Mouse (Mus musculus): ENCODE data around the gene Ano2. TPM values are rescaled to one million over a fixed set of nuclear protein-coding genes. Genes with fewer than 3 reads are reported as not detected.

The Ano2 gene
- polyA plus RNA-seq, 1 experiment from 2014 or later, result 0.30 TPM

DNA sequence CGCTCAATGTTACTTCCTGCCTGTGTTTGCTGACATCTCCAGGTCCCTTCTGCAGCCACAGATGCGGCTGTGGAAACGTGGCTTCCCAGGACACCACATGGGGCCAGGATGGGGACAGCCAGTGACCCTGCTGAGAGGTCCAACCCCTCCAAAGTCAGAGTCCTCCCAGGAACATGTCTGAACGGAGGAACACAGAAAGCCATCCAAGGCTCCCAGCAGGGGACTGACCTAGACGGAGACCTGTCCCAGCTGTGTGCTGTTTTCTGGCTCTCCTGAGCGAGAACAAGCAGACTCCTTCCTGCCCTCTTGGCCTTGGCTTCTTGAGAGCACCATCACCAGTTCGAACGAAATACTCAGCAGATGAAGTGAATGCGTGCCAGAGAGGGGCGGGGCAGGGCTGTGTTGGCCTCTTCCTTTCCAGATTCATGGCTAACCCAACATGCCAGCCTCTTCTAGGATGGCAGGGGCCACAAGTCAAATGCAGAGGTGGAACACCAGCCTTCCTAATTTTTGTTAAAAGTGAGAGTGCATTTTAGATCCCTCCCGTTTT is 39.8 kb downstream of the Ano2 start:
- WGBS, result 61% methylated on average over 11 of the region's 11 CpGs
- ATAC-seq (ENCODE audit: low FRiP score, low TSS enrichment), result no peak
- no peaks in the 10 kb centered on the region for H3K4me1 ChIP-seq (ENCODE audit: insufficient read depth, low read length)

DNA sequence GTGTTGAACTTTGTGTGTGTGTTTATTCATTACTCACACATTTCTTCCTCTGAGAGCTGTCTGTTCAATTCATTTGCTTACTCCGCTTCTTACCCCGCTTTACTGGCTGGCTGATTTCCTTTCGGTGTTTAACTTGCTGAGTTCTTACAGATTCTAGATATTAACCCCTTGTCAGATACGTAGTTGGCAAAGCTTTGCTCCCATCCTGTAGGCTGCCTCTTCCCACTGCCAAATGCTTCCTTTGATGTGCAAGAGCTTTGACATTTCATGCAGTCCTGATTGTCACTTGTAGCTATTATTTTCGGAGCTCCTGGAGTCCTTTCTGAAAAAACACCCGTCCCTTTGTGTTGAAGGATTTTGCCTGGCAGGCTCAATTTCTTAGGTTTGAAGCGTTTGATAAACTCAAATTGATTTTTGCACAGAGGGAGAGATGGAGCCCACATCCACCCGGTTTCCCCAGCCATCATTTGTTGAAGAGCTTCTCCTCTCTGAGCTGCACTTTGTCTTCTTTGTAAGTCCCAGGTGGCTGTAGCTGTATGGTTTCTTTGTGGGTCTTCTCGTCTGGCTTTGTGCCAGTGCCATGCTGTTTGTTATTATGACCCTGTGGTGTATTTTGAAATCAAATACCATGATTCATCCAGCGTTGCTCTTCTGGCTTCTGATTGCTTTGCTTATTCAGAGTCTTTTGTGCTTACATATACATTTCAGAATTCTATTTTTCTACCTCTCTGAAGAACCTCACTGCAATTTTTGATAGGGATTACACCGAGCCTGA is 47.5 kb downstream of the Ano2 start:
- no peaks in the 10 kb centered on the region for H3K4me1 ChIP-seq (ENCODE audit: insufficient read depth, low read length)
- 58% methylated on average over 11 of the region's 11 CpGs for WGBS
- no peak overlapping the region for H3K9ac ChIP-seq (replicated peaks; ENCODE audit: low read length)
- H3K4me3 ChIP-seq (ENCODE audit: low read length), result no peak overlapping the region
- no peak overlapping the region for H3K4me2 ChIP-seq (replicated peaks; ENCODE audit: low read depth, low read length)
- ATAC-seq (ENCODE audit: low FRiP score, low TSS enrichment), result no peak
- H3K27me3 ChIP-seq (ENCODE audit: insufficient read depth, low read length), result no peaks in the 10 kb centered on the region
- H3K36me3 ChIP-seq (ENCODE audit: insufficient read depth, low read length), result no peaks in the 10 kb centered on the region
- H3K9me3 ChIP-seq (ENCODE audit: low read length), result no peaks in the 10 kb centered on the region
- H3K27ac ChIP-seq (ENCODE audit: low read length), result no peak overlapping the region

More for the DNA sequence above, 39.8 kb downstream of the Ano2 start:
- Histone ChIP-seq H3K27ac (ENCODE audit: low read length) (no peak overlapping the region), H3K36me3 (ENCODE audit: insufficient read depth, low read length) (no peaks in the 10 kb centered on the region), H3K9ac (replicated peaks; ENCODE audit: low read length) (no peak overlapping the region), H3K9me3 (ENCODE audit: low read length) (peaks cover 6% of the 10 kb centered on the region; the same call in 1 of the 2 replicates), H3K27me3 (ENCODE audit: insufficient read depth, low read length) (no peaks in the 10 kb centered on the region), H3K4me2 (replicated peaks; ENCODE audit: low read depth, low read length) (no peak overlapping the region), H3K4me3 (ENCODE audit: low read length) (no peak overlapping the region)

GRCm38 (mm10) chr6:125743203-125744100 is 53.2 kb downstream of the Ano2 start:
- WGBS, result 94% methylated on average over 10 of the region's 10 CpGs
- no peaks in the 10 kb centered on the region for H3K4me1 ChIP-seq (ENCODE audit: insufficient read depth, low read length)
- H3K4me3 ChIP-seq (ENCODE audit: low read length), result no peak overlapping the region
- no peak overlapping the region for H3K4me2 ChIP-seq (replicated peaks; ENCODE audit: low read depth, low read length)
- H3K27ac ChIP-seq (ENCODE audit: low read length), result no peak overlapping the region
- H3K9me3 ChIP-seq (ENCODE audit: low read length), result no peaks in the 10 kb centered on the region
- H3K9ac ChIP-seq (replicated peaks; ENCODE audit: low read length), result no peak overlapping the region
- no peak for ATAC-seq (ENCODE audit: low FRiP score, low TSS enrichment)
- H3K27me3 ChIP-seq (ENCODE audit: insufficient read depth, low read length), result no peaks in the 10 kb centered on the region
- no peaks in the 10 kb centered on the region for H3K36me3 ChIP-seq (ENCODE audit: insufficient read depth, low read length)

- Histone ChIP-seq H3K4me1 (ENCODE audit: insufficient read depth, low read length) (0 out of 2 replicates have a peak, but pooled peaks cover 6% of the 10 kb centered on the region), H3K4me2 (replicated peaks; ENCODE audit: low read depth, low read length) (no peak overlapping the region), H3K9ac (replicated peaks; ENCODE audit: low read length) (no peak overlapping the region), H3K9me3 (ENCODE audit: low read length) (no peaks in the 10 kb centered on the region), H3K27ac (ENCODE audit: low read length) (no peak overlapping the region), H3K36me3 (ENCODE audit: insufficient read depth, low read length) (no peaks in the 10 kb centered on the region), H3K27me3 (ENCODE audit: insufficient read depth, low read length) (no peaks in the 10 kb centered on the region), H3K4me3 (ENCODE audit: low read length) (no peak overlapping the region)
- 50% methylated on average over 10 of the region's 10 CpGs for whole genome bisulfite sequencing
- ATAC-seq (ENCODE audit: low FRiP score, low TSS enrichment), result no peak
Measured at GRCm38 (mm10) chr6:125747322-125747930, 57.2 kb downstream of the Ano2 start.

DNA sequence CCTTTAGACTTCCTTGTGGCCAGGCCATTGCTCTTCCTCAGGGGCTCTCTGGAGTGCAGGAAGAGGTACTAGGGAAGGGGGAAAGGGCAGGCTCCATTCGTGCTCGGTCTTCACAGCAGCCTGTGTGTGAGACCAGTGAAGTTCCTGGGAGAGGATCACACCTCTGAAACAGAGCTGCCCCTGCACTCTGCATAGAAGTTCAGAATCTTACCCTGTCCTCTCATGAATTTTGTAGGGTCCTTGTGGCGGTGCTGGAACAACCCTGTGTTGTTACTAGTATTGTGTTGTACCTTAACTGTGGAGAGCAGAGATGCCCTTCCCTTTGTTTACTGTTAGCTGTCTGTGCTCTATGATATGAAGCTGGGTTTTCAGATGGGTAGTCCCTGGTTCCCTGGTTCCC is 58.4 kb downstream of the Ano2 start:
- Histone ChIP-seq H3K4me1 (ENCODE audit: insufficient read depth, low read length) (0 out of 2 replicates have a peak, but pooled peaks cover 6% of the 10 kb centered on the region), H3K36me3 (ENCODE audit: insufficient read depth, low read length) (no peaks in the 10 kb centered on the region), H3K27ac (ENCODE audit: low read length) (no peak overlapping the region), H3K4me2 (replicated peaks; ENCODE audit: low read depth, low read length) (no peak overlapping the region), H3K4me3 (ENCODE audit: low read length) (no peak overlapping the region), H3K27me3 (ENCODE audit: insufficient read depth, low read length) (no peaks in the 10 kb centered on the region), H3K9me3 (ENCODE audit: low read length) (no peaks in the 10 kb centered on the region), H3K9ac (replicated peaks; ENCODE audit: low read length) (no peak overlapping the region)
- no peak for ATAC-seq (ENCODE audit: low FRiP score, low TSS enrichment)
- WGBS, result 58% methylated on average over 3 of the region's 3 CpGs

GRCm38 (mm10) chr6:125762851-125763519 is 72.8 kb downstream of the Ano2 start:
- Histone ChIP-seq H3K27me3 (ENCODE audit: insufficient read depth, low read length) (no peaks in the 10 kb centered on the region), H3K36me3 (ENCODE audit: insufficient read depth, low read length) (no peaks in the 10 kb centered on the region), H3K27ac (ENCODE audit: low read length) (no peak overlapping the region), H3K4me1 (ENCODE audit: insufficient read depth, low read length) (no peaks in the 10 kb centered on the region), H3K9me3 (ENCODE audit: low read length) (no peaks in the 10 kb centered on the region), H3K4me3 (ENCODE audit: low read length) (no peak overlapping the region), H3K9ac (replicated peaks; ENCODE audit: low read length) (no peak overlapping the region), H3K4me2 (replicated peaks; ENCODE audit: low read depth, low read length) (no peak overlapping the region)
- ATAC-seq (ENCODE audit: low FRiP score, low TSS enrichment), result no peak
- WGBS, result 65% methylated on average over 11 of the region's 11 CpGs

DNA sequence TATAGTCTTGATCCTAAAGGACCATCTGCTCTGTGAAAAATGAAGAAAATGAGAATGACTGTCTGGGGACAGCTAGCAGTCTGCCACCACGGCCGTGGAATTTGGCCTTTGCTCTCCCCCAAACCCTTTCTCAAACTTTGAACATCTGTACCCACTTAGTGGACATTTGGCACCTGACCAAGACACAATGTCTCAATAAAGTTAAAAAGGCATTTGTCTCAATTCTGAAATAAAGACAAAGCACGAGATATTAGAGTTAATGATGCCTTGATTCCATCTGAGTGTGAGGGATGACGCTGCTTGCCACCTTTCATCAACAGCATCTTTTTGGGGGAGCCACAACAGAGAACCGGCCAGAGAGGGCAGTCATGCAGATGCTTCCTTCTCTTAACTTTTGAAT is 83.0 kb downstream of the Ano2 start:
- H3K4me3 ChIP-seq (ENCODE audit: low read length), result no peak overlapping the region
- ATAC-seq (ENCODE audit: low FRiP score, low TSS enrichment), result no peak
- H3K4me2 ChIP-seq (replicated peaks; ENCODE audit: low read depth, low read length), result no peak overlapping the region
- no peaks in the 10 kb centered on the region for H3K27me3 ChIP-seq (ENCODE audit: insufficient read depth, low read length)
- H3K4me1 ChIP-seq (ENCODE audit: insufficient read depth, low read length), result no peaks in the 10 kb centered on the region
- WGBS, result 36% methylated on average over 5 of the region's 5 CpGs
- H3K9ac ChIP-seq (replicated peaks; ENCODE audit: low read length), result no peak overlapping the region
- no peaks in the 10 kb centered on the region for H3K9me3 ChIP-seq (ENCODE audit: low read length)
- no peaks in the 10 kb centered on the region for H3K36me3 ChIP-seq (ENCODE audit: insufficient read depth, low read length)
- no peak overlapping the region for H3K27ac ChIP-seq (ENCODE audit: low read length)

DNA sequence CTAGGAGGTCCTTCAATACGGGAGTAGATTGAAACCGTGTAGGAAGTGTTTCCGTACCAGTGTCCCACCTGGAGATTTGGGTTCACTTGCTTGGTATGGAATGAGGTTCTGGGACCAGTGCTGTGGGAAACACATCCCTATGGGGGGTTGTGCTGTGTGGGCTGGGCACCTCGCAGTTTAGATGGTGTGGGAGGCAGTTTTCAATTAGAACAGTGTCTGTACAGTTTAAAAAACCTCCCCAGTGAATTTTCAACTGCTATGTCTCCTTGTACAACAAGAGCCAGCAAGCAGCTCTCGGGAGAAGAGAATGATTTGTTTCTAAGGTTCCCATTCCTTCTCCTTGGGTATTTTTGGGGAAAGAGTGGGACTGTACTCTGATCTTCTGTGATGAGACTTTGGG is 86.1 kb downstream of the Ano2 start:
- no peaks in the 10 kb centered on the region for H3K4me1 ChIP-seq (ENCODE audit: insufficient read depth, low read length)
- WGBS, result 79% methylated on average over 5 of the region's 5 CpGs
- no peaks in the 10 kb centered on the region for H3K27me3 ChIP-seq (ENCODE audit: insufficient read depth, low read length)

GRCm38 (mm10) chr6:125802954-125803353 is 112.7 kb downstream of the Ano2 start:
- Histone ChIP-seq H3K9me3 (ENCODE audit: low read length) (no peaks in the 10 kb centered on the region), H3K4me3 (ENCODE audit: low read length) (no peak overlapping the region), H3K36me3 (ENCODE audit: insufficient read depth, low read length) (no peaks in the 10 kb centered on the region), H3K9ac (replicated peaks; ENCODE audit: low read length) (no peak overlapping the region), H3K27ac (ENCODE audit: low read length) (no peak overlapping the region), H3K4me1 (ENCODE audit: insufficient read depth, low read length) (peaks cover 14% of the 10 kb centered on the region), H3K4me2 (replicated peaks; ENCODE audit: low read depth, low read length) (no peak overlapping the region), H3K27me3 (ENCODE audit: insufficient read depth, low read length) (no peaks in the 10 kb centered on the region)
- no peak for ATAC-seq (ENCODE audit: low FRiP score, low TSS enrichment)
- 22% methylated on average over 8 of the region's 8 CpGs for WGBS

More for the DNA sequence above, 86.1 kb downstream of the Ano2 start:
- Histone ChIP-seq H3K36me3 (ENCODE audit: insufficient read depth, low read length) (no peaks in the 10 kb centered on the region), H3K4me3 (ENCODE audit: low read length) (no peak overlapping the region), H3K4me2 (replicated peaks; ENCODE audit: low read depth, low read length) (no peak overlapping the region), H3K9me3 (ENCODE audit: low read length) (no peaks in the 10 kb centered on the region), H3K27ac (ENCODE audit: low read length) (no peak overlapping the region), H3K9ac (replicated peaks; ENCODE audit: low read length) (no peak overlapping the region)
- no peak for ATAC-seq (ENCODE audit: low FRiP score, low TSS enrichment)

All from kidney, embryonic 16.5 days (tissue).